Mouse (Mus musculus) layer of hippocampus, adult 18-20 months (tissue): ENCODE data around the gene Camkk1. TPM values are rescaled to one million over a fixed set of nuclear protein-coding genes. Genes with fewer than 3 reads are reported as not detected.

Source experiments
- DNase-seq, 2 experiments: peaks; one replicate each; pipeline ENCODE4 v3.0.0; 2022; ENCODE audit warnings: low spot score in 2 of 2
- long read RNA-seq: library from polyadenylated mRNA; stranded (forward); transcript quantifications from one replicate; pipeline ENCODE4 v2.0.0, GENCODE M21; 2021
- total RNA-seq, 2 experiments: library from RNA; stranded (reverse); gene quantifications; 2 replicates each; pipeline ENCODE4 v1.2.3; 2021

Camkk1 gene
- 100 to 1,000 TPM; 175 to 178 TPM for total RNA-seq
- long read RNA-seq, transcript Camkk1-201 (16 exons, 3,424 nt), result major isoform, 321 of 540 reads
- long read RNA-seq, transcript Camkk1-203 (15 exons, 3,717 nt), result minor isoform, 28 of 540 reads
- long read RNA-seq, partial matches to known transcripts, result 105 of 540 reads
- long read RNA-seq, other reads (novel, unspliced or antisense), result 86 of 540 reads

DNA sequence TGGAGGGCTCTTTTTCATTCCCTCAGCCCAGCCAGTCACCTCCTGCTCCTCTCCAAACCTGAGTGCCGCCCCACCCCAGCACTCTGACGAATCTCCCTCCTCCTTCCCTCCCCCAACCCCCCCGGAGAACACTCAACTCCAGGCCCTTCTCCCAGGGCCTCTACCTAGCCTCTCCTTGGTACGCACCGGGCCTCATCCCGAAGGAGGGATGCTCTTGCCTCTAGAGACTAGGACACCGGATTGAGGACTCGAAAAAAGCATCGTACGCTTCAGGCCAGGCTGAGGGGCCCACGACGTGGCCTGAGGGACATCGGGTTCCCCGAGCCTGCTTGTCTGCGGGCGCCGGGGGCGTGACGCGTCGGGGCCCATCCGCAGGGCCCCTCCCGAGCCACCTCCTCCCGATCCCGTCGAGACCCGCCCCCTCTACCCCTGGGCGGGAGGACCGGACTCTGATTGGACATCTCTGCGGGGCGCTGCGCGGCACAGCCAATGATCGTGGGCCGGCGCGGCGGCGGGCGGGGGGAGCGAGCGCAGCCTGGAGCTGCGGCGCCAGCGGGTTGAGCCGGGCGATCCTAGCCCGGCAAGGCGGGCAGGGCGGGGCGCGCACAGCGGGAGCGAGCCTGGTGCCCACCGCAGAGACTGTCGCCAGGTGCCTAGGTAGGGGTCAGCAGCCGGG lies at the start of gene Camkk1:
Camkk1 (plus strand) TSS at position 538 of the 676 bp plus-strand sequence.
- DNase-seq, result peak; percentile 93 to 96

DNA sequence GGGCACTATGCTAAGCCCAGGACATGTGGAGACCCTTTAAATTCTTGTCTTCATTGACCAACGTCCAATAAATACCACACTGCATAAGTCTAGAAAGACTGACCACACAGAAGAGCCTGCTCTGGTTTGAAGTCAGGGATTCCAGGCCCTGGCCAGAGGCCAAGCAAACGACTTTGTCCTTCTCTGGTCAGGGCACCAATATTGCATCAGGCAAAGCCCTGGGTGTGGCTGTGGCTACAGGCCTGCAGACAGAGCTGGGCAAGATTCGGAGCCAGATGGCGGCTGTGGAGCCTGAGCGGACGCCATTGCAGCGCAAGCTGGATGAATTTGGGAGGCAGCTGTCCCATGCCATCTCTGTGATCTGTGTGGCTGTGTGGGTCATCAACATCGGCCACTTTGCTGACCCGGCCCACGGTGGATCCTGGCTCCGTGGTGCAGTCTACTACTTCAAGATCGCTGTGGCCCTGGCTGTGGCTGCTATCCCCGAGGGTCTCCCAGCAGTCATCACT lies 43.8 kb upstream of the Camkk1 start:
- DNase-seq, result no peak

DNA sequence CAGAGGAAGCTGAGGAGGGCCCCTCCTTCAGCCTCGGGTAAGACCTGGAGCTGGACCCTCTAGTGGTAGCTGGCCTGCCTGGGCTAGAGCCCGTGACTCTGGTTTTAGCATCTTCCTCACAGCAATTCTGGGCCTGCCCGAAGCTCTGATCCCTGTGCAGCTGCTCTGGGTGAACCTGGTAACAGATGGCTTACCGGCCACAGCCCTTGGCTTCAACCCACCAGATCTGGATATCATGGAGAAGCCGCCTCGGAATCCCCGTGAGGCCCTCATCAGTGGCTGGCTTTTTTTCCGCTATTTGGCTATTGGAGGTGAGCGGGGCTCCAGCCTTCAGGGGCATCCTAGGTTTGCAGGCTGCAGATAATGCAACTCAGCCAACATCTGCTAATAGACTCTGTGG lies 36.3 kb upstream of the Camkk1 start:
- no peak for DNase-seq

DNA sequence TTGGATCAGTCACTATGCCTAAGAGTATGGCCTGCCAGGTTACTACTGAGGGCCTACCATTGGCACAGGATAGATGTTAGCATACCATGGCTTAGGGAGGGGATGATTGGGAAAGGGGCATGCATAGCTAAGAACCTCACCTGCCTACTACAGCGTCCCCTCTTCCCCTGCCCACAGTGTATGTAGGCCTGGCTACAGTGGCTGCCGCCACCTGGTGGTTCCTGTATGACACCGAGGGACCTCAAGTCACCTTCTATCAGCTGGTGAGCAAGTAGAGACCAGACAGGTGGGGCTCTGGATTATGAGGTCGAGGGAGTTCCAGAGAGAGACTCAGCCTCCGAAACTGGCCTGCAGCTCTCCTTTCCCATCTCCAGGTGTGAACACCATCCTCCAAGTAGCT lies 35.5 kb upstream of the Camkk1 start:
- no peak for DNase-seq

DNA sequence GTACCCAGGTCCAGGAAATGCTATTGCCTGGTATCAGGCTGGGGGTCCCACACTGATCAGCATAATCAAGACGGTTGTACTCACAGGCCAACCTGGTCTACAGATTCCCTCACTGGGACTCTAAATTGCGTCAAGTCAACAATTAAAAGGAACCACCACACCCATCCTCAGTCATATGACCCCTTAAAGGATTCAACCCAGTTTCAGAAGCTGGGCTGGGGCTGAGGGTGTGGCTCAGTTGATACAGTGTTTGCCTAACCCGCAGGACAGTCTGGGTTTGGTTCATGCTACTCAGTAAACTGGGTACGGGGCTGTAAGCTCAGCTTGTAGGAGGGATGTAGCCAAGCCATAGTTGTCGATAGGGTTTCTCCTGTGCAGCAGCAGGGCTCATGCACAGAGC lies 32.1 kb upstream of the Camkk1 start:
- DNase-seq, result no peak

DNA sequence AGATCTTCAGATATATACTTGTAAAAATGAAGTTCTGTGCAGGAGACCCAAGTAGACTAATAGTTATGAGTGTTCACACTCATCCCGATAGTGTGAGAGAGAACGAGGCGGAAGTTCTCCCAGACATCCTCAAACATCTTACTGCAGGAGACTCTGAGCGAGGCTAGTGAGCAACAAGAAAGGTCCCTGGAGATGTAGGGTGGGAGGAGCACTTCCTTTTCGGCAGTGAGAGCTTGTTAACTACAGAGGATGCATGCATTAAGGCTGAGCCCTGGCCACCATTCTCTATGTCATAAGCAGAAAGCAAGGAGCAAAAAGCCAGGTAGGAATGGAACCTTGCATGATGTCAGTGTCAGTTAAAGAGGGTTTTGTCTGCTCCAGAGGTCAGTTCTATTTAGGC lies 31.6 kb upstream of the Camkk1 start:
- no peak for DNase-seq

DNA sequence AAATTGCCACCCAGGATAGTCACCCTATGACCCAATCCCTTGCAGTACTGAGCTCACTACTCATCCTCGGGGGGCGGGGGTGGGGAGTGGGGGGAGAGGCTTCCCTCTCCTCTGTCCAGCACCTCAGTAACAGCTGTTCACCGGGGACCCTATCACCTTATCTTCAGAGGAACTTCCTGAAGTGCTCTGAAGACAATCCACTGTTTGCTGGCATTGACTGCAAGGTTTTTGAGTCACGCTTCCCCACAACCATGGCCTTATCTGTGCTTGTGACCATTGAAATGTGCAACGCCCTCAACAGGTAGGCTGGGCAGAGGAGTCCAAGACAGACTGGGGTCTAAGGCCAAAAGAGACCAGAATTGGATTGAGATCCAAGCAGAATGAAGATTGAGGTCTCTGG lies 31.0 kb upstream of the Camkk1 start:
- DNase-seq, result no peak

DNA sequence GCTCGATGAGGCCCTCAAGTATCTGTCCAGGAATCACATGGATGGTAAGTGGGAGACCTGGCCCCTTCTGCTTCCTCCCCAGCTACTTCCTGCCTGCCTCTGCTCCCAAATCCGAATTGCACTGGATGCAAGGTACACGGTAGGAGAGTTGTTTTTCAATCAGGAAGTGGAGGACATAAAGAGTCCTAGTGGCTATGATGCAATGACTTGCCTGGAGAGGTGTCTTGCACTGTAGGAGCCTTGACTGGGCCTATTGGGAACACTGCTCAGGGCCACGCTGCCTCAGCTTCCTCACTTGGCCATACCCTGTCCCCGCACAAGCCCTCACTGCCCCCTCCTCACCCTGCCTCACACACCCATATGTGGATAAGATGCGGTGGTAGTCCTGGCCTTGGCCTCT lies 29.8 kb upstream of the Camkk1 start:
- DNase-seq, result no peak

DNA sequence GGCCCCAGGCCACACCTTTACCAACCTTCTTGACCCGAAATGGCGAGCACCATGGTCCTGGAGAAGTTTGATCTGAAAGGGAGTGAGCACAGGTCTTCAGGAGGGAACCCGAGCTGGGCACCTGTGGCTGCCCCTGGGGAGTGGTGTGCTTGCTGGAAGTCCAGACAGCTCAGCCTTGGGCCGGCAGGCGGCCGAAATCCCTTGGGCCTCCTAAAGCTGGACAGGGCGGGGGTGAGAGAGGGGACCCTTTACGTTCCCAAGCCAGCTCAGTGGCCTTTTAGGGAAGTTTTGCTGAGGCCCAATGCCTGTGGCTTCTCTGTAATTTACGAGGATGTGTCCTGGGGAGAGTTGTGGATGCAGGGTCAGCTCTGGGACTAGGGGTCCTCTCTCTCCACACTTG lies 28.1 kb upstream of the Camkk1 start:
- DNase-seq, result no peak

DNA sequence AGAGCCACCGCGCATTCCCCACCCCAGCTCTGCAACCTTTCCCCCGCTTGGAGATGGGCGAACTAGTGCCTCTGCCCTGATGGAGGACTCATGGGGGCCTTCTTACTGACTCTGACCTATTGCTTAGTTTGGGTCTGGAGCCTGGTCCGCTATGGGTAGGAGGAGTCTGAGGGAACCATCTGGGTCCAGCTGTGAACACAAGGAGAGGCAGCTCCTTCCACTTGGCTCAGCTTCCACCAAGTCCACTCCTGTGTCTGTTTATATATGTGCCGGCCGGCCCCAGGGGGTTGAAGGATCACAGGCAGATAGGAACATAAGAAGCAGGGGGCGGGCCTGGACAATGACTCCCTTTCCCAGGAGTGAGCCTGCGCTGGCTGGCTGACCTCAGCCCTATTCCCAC lies 26.8 kb upstream of the Camkk1 start:
- DNase-seq, result no peak

DNA sequence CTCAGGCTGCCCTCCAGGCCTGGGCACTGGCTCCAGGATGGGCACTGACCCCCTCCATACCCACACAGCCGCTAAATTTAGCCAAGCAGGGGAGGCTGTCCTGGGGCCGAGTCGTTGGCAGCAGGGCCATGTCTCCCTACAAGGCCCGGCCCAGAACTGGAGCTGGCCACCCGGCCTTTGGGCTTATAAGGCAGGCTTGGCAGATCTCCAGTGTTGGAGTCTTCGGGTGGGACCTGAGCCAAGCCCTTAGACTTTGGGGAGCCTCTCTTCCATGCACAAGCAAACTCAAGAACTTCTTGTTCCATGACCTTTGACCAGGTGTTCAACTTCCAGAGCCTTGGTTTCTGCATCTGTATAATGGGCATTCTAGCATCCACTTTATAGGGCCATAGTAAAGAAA lies 22.5 kb upstream of the Camkk1 start:
- no peak for DNase-seq

DNA sequence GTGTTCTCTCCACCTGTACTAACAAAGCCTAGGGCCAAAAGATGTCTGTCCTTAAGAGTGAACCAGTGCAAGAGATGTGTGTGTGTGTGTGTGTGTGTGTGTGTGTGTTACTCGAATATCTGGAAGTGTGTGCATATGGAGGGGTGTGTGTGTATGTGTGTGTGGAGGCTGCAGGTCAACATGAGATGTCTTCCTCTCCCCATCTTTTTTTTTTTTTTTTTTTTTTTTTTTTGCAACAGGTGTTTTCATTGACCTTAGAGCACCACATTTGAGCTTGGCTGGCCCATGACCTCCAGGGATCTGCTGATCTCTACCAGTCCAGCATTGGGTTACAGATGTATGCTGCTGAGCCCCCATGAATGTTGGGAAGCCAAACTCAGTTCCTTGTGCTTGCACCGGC lies 22.0 kb upstream of the Camkk1 start:
- no peak for DNase-seq

DNA sequence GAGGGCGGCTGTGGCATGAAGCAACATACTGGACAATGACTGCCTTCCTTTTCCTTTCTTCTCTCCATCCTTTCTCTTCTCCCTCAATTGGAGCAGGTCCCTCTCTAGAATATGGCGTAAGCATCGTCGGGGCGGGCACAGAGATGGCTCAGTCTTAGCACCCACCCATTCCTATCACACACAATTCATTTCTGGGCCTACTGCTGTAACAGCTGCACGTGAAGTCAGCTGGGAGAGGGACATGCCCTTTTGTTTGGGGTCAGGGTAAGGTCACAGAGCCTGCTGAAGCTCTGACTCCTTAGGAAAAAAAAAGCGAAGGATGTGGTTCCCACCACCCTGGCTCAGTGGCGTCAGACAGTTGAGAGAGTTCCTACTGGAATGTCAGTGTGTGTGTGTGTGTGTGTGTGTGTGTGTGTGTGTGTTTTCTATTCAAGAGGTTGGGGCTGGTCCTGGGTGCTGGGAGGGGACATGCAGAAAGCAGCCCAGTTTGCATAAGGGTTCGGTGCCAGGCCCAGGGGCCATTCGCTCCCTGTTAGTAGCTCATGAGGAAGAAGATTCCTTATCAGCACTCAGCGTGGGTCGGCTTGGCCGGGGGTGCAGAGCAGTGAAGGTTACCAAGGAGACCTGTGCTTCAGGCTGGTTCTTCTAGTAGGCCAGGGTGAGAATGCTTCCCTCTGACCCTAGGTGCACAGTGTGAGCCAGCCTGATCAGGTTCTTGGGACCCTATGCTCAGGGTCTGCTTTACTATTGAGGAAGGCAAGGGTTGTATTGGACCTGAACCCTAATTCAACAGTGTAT lies 21.1 kb upstream of the Camkk1 start:
- DNase-seq, result no peak

DNA sequence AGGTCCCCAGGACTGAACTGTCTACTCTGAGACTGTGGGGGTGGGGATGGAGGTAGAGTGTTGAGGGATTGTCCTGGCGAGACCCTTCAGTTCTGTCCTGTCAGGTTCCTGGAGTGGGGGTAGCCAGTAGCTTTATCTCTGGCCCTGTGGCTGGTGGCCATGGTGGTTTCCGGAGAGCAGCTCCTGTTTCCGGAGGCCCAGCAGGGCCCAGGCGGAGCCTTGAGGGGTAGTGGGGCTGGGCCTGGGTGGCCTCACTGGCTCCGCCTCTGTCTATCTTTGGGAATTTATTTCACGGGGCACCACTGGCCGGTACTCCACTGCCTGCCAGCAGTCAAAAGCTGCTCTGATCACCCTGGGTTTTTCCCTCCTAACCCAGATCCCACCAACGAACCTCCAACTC lies 20.0 kb upstream of the Camkk1 start, which contains the start of gene P2rx1:
P2rx1 (plus strand) TSS at position 333 of the 400 bp plus-strand sequence.
- no peak for DNase-seq

DNA sequence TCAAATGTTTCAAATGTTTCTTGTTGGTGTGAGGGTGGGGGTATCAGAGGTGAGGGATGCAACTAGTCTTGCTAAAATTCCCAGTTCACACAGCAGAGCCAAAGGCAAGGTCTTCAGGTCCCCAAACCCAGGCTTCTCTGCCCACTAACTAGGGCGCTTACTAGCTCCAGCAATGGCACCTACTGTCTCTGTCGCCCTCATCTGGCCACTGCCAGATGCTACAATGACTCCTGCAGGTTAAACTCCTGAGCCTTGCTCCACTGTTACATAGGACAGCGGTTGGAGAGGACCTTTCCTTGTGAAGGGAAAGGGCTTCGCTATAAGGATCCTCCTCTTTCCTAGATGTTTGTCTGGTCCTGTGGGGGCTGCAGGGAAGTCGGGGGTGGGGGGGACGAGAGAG lies 17.8 kb upstream of the Camkk1 start:
- DNase-seq, result peak; percentile 44 to 78

DNA sequence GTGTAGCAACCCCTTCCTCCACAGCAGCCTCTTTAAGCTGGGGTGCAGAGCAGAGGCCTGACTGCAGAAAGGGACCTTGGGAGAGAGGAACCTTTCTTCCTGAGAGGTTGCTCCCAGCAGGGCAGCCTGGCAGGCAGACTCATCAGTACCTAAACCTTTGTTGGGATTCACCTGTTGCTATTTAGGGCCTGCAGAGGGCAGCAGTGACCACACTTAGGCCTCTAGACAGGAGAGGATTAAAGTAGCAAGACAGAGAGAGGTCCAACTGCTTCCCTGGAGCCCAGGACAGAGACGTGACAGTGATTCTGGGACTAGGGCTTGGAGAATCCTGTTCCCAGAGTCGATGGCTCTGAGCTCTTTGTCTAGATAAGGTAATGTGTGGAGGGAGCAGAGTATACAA lies 12.4 kb upstream of the Camkk1 start:
- peak in 1 of 2 experiments; percentile 79 for DNase-seq

DNA sequence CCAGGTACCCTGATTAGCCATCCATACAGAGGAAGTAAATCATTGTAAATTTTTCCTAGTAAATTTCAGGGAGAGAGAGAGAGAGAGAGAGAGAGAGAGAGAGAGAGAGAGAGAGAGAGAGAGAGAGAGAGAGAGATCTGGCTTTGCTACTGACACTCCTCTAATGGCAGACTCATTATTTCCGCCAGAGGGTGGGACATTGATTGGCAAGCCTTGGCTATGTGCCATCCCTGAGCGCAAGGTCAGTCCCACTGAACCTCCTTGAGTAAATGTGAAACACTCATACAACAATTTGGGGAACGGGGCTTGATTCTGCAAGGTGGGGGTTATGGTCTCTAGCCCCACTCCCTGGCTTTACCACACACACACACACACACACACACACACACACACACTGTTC lies 11.7 kb upstream of the Camkk1 start:
- DNase-seq, result no peak

DNA sequence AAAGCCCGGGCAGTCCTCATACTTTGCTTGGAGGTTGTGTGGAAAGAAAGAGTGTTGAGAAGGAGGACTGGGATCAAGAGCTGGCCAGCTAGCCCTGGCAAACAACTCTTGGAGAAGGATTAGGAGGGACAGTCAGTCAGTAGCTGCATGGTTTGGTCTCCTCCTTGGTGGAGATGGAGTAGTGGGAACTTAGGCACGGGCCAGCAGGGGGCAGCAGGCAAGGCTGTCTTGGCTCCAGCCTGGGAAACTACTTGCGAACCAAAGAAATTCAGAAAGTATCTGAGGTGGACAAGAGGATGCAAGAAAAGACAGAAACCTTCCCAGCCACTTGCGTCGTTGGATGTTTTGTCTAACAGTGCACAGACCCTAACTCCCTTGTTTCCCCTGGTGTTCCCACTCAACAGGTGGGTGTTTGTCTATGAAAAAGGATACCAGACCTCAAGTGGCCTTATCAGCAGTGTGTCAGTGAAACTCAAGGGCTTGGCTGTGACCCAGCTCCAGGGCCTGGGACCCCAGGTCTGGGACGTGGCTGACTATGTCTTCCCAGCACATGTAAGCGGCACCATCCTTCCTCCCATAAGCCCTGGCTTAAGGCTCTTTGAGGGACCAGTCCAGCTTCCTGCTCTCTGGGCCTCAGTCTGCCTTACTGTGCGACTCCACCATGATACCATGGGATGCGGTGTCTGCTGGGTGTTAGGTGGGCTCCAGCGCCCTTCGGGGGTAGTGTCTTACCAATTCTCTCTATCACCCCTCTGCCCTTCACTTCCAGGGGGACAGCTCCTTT lies 10.9 kb upstream of the Camkk1 start:
- DNase-seq, result peak in 1 of 2 experiments; percentile 74

DNA sequence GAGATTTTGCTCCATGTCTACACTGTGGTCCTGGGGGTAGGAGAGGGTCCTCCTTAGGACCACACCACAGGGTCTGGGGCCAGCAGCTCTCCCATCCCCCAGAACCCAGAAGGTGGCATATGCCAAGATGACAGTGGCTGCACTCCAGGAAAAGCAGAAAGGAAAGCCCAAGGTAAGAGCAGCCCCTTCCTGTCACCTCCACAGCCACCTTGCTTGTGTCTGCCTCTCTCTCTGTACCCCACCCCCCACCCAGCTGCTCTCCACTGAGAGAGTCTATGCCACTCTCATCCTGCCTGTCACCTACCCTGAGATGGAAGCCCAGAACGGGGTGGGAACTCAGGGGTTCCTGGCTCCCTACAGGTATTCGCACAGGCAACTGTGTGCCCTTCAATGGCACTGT lies 10.0 kb upstream of the Camkk1 start:
- DNase-seq, result no peak

DNA sequence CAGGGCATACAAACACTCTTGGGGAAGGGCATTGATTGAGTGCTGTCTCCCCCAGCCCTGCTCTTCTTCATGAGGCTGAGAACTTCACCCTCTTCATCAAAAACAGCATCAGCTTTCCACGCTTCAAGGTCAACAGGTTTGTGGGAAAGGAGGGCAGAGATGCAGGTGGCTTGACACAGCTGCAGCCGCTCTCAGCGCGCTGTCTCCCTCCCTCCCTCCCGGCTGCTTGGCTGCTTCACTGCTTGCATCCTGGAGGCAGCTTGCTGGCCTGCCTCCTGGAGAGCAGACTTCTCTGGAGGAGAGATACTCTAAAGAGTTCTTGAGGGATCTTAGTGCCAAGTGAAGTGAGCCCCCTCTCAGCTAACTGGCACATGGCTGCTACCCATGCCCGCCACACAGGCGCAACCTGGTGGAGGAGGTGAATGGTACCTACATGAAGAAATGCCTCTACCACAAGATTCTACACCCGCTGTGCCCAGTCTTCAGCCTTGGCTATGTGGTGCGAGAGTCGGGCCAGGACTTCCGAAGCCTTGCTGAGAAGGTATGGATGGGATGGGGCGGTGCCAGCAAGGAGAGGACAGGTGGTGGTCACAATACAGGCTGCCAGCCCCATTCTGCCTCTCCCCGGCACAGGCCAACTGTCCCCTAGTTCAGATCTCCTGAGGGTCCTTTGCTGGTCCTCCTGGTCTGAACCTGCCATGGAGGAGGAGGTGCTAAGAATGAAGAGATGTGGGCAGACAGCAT lies 9.1 kb upstream of the Camkk1 start:
- DNase-seq, result peak in 1 of 2 experiments; percentile 24

DNA sequence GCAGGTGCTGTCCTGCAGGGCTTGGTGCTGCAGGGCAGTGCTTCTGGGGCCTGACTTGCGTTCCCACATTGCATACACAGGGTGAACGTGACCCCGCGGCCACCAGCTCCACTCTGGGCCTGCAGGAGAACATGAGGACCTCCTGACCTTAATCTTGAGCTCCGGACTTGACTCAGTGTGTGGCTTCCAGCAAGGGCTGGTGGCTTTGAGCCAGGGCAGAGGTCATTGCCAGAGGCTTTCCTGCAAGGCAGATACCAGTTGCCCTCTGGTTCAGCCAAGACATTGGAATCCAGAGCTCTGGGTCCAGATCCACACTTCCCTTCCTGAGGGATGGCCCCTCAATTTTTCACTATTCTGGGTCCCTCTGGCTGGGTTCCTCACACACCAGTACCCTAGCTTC lies 4.8 kb upstream of the Camkk1 start:
- no peak for DNase-seq
